In genomic region chr13:63936369-63936768, GRCm38 (mm10) we compare ENCODE assay signal across 20 mouse cellular contexts.
DNase-seq lines count a peak whose midpoint lies in the region; ATAC-seq and TF ChIP-seq lines count a peak whose summit lies in the region.
"Had no signal": no experiment of that assay in that cellular context is flagged by ENCODE, and none has a peak within 500 bp of the region (broad histone marks: within the 10 kb centered on the region; RNA-seq: fewer than 3 reads in every experiment).

No protein-coding gene starts in this region.

- DNase-seq in MEL (ENCODE audit: low read depth, low spot score) (no peak), MN1 (ENCODE audit: low spot score) (no peak)
- DNase-seq in spleen, postnatal 10 days (ENCODE audit: low spot score in 2 of 2): no peak
- DNase-seq: adrenal gland, adult 8-10 months; adrenal gland, postnatal 36 days; cerebellum, adult 2 months; cerebellum, postnatal 10 days; embryo, embryonic 11 days; gastrocnemius, postnatal 14 days; heart, adult 2 months; heart, postnatal 14 days had no signal

- peak; percentile 57; the same call in 1 of the 2 replicates for ATAC-seq in erythroblast, adult 5-6 weeks (replicated peaks; ENCODE audit: low FRiP score, poor library complexity, severe bottlenecking)
- ATAC-seq in liver, embryonic 15.5 days (ENCODE audit: insufficient read depth): no peak
- peak; percentile 67 for ATAC-seq in megakaryocyte-erythroid progenitor cell, adult 5-6 weeks (replicated peaks; ENCODE audit: low FRiP score, low TSS enrichment, poor library complexity, severe bottlenecking)
- ATAC-seq: forebrain, embryonic 15.5 days had no signal

- TF ChIP-seq CTCF in MEL (IDR thresholded peaks at IDR 0.05 in 2 of 3, conservative IDR thresholded peaks at IDR 0.05 in 1 of 3; ENCODE audit: control insufficient read depth in 1 of 3, insufficient read depth in 1 of 3, low read depth in 2 of 3, low read length in 3 of 3, poor library complexity in 1 of 3, severe bottlenecking in 1 of 3): no peak

- H3K4me1 ChIP-seq in MEL (ENCODE audit: control insufficient read depth in 1 of 2, insufficient read depth in 2 of 2, low read length in 2 of 2): no peaks in the 10 kb centered on the region; a peak in 2 of 4 replicates
- peaks cover 8% of the 10 kb centered on the region; the same call in 1 of the 2 replicates for H3K4me1 ChIP-seq in liver, embryonic 15.5 days (replicated peaks)
- H3K4me1 ChIP-seq: embryonic facial prominence, embryonic 15.5 days; forebrain, embryonic 15.5 days; hindbrain, embryonic 13.5 days had no signal

- no peak for TF ChIP-seq EP300 in MEL (IDR thresholded peaks at IDR 0.05; ENCODE audit: low read depth in 1 of 2, low read length in 2 of 2)

- TF ChIP-seq POLR2A in MEL (IDR thresholded peaks at IDR 0.05; ENCODE audit: control insufficient read depth in 1 of 2, insufficient read depth in 1 of 2, low read depth in 1 of 2, low read length in 2 of 2, poor library complexity in 1 of 2): no peak

- no peak overlapping the region for H3K4me3 ChIP-seq in MEL (ENCODE audit: control insufficient read depth in 1 of 2, insufficient read depth in 1 of 2, low read depth in 2 of 2, low read length in 2 of 2)
- no peak overlapping the region for H3K4me3 ChIP-seq in liver, embryonic 15.5 days (replicated peaks)
- H3K4me3 ChIP-seq: embryonic facial prominence, embryonic 15.5 days; forebrain, embryonic 15.5 days; heart, adult 2 months; heart, embryonic 15.5 days; hindbrain, embryonic 13.5 days had no signal

- peak overlapping the region; percentile 42 for H3K4me2 ChIP-seq in liver, embryonic 15.5 days
- H3K4me2 ChIP-seq: embryonic facial prominence, embryonic 15.5 days; forebrain, embryonic 15.5 days; heart, embryonic 11.5 days; heart, embryonic 15.5 days; hindbrain, embryonic 13.5 days had no signal

- no peaks in the 10 kb centered on the region for H3K36me3 ChIP-seq in MEL (ENCODE audit: control insufficient read depth in 1 of 2, insufficient read depth in 2 of 2, low read length in 2 of 2)
- H3K36me3 ChIP-seq in liver, embryonic 15.5 days (replicated peaks): no peaks in the 10 kb centered on the region
- H3K36me3 ChIP-seq: embryonic facial prominence, embryonic 15.5 days; forebrain, embryonic 15.5 days; heart, embryonic 15.5 days; hindbrain, embryonic 13.5 days had no signal

- TF ChIP-seq RAD21 in MEL (IDR thresholded peaks at IDR 0.05; ENCODE audit: low read depth, low read length): no peak

- H3K27ac ChIP-seq in MEL (ENCODE audit: control insufficient read depth, low read depth, low read length): no peak overlapping the region
- H3K27ac ChIP-seq in liver, embryonic 15.5 days (replicated peaks): no peak overlapping the region
- H3K27ac ChIP-seq: embryonic facial prominence, embryonic 15.5 days; forebrain, embryonic 15.5 days; heart, adult 2 months; heart, embryonic 15.5 days; hindbrain, embryonic 13.5 days had no signal

- WGBS in liver, embryonic 15.5 days (ENCODE audit: insufficient replicate concordance): 30% methylated on average over 9 of the region's 9 CpGs

- H3K27me3 ChIP-seq in MEL (ENCODE audit: control insufficient read depth in 1 of 2, insufficient read depth in 2 of 2, low read length in 2 of 2): no peaks in the 10 kb centered on the region; a peak in 2 of 4 replicates
- H3K27me3 ChIP-seq in liver, embryonic 15.5 days: no peaks in the 10 kb centered on the region
- H3K27me3 ChIP-seq: CH12.LX; embryonic facial prominence, embryonic 15.5 days; forebrain, embryonic 15.5 days; heart, embryonic 15.5 days had no signal

- no peaks in the 10 kb centered on the region for H3K9me3 ChIP-seq in MEL (replicated peaks; ENCODE audit: insufficient read depth, low read length)
- H3K9me3 ChIP-seq in liver, embryonic 15.5 days (replicated peaks): no peaks in the 10 kb centered on the region
- H3K9me3 ChIP-seq: embryonic facial prominence, embryonic 15.5 days; forebrain, embryonic 15.5 days; heart, embryonic 15.5 days; hindbrain, embryonic 13.5 days had no signal

- H3K79me2 ChIP-seq in MEL (ENCODE audit: control insufficient read depth, insufficient read depth, low read length, poor library complexity): no peaks in the 10 kb centered on the region

- no peak overlapping the region for H3K9ac ChIP-seq in MEL (ENCODE audit: control insufficient read depth, low read depth, low read length, poor library complexity, severe bottlenecking)
- no peak overlapping the region for H3K9ac ChIP-seq in liver, embryonic 15.5 days
- H3K9ac ChIP-seq: embryonic facial prominence, embryonic 15.5 days; forebrain, embryonic 15.5 days; heart, embryonic 15.5 days; hindbrain, embryonic 13.5 days had no signal

TF ChIP-seq in MEL, 35 proteins besides CTCF, POLR2A, EP300 and RAD21:
- TF ChIP-seq USF1 (IDR thresholded peaks at IDR 0.05; ENCODE audit: low read depth, low read length) (peak; percentile 76), HCFC1 (IDR thresholded peaks at IDR 0.05; ENCODE audit: low read depth, low read length) (no peak)
TF ChIP-seq in MEL: peak in this region for 1.
